Mouse (Mus musculus) heart, adult 11 months (tissue): Measurements from ENCODE around the gene Gm47995.
"Not testable (repeated sequence)": the region's sequence is repeated elsewhere in the genome, so short reads cannot be mapped to it uniquely, and the experiment has no call there.

Experiments
- DNase-seq: peaks from one replicate; pipeline ENCODE4 v3.0.0; 2022

Gene Gm47995

DNA sequence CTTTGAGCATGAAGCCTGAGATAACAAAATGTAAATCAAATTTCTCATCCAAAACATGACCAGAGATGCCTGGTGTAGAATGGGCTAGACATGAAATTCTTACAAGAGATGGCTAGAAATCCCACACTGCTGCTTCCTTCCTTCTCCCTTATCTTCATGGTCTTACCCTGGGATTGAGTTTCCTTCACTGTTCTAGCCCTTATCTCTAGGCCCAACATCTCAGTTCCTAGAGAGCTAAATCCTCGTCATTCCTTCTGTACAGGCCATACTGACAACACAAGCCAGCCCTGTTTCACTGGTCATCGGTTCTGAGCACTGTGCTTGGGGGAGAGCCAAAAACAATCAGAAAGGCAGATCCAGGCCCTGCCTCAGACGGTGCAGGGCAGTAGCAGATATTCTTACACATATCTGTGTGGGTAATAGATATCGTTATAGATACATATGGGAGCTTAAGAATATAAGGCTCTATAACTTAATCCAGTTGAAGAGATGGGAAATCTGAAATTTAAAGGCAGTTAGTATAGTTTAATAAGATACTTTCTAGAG, 11.3 kb upstream of the Gm47995 start:
- peak; percentile 16 for DNase-seq

DNA sequence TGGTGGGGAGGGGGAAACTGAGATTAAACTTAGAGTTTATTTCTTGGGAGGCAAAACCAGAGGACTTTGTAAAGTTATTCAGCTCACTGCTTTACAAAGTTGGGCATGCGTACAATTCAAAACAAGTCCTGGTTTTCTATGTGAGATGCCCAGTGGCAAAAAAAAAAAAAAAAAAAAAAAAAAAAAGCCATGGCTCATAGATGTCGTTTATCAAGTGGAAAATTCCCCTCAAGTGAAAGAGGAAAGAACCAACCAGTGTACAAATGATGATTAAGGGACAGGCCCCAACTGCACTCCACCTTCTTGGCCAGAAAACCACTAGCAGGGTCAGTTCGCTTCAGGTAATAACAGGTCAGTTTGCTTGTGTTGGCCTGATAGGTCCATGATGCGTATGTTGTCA, 9.8 kb upstream of the Gm47995 start:
- DNase-seq = no peak

DNA sequence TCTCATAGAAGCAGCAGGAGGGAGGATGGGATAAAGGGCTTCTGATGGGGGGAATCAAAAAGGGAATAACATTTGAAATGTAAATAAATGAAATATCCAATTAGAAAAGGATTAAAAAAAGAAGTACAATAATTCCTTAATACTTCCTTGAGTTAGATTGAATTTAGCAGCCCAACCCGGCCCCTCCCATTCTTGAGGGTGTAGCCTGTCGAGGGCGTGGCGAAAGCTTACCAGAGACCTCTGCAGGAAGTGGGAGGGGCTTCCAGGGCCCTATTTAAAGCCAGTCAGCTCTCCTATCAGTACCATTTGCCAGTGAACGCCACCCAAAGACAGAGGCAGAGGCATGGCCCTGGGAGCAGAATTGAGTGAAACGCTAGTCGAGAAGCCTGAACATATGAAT, 6.2 kb upstream of the Gm47995 start, which contains the start of gene Gm8947:
Gene Gm8947 (plus strand): TSS at position 302 of the 400 bp plus-strand sequence.
- DNase-seq = not testable (repeated sequence)

DNA sequence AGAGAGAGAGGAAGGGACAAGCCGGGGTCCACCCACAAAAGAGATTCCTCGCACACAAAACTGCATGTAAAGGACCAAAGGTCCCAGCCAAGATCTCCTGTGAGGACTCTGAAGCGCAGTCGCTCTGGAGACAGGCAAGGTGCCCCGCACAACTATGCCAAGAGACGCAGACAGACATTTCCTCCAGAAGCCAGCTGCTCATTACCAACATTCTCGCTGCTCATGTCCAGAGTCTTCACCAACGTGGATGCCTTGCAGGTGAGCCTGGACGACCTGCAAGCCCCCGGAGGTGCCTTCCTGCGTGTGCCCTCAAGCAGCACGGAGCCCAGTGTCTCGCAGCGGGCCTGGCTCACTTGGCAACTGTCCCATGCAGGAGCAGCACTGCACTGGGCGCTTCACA, 5.5 kb upstream of the Gm47995 start:
- peak; percentile 85 for DNase-seq

DNA sequence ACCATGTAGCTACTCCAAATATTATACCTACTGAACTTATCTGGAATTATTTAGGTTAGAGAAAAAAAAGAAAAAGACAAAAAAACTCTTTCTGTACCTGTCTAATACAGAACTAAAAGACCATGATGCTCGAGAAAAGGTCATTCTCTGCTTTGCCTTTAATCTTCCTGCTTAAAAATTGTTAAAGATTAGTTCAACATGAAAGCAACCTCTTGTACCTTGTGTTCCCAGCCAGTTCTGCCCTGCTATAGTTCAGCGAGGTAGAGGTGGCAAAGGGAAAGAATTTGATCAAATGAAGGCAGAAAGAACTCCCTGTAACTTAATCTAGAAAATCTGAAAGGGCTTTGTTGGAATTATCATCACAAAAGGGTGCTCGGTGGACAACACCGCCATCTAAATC, 2.3 kb upstream of the Gm47995 start:
- not testable (repeated sequence) for DNase-seq

DNA sequence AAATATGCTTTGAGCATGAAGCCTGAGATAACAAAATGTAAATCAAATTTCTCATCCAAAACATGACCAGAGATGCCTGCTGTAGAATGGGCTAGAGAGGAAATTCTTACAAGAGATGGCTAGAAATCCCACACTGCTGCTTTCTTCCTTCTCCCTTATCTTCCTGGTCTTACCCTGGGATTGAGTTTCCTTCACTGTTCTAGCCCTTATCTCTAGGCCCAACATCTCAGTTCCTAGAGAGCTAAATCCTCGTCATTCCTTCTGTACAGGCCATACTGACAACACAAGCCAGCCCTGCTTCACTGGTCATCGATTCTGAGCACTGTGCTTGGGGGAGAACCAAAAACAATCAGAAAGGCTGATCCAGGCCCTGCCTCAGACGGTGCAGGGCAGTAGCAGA, 1.6 kb upstream of the Gm47995 start:
- DNase-seq = not testable (repeated sequence)

DNA sequence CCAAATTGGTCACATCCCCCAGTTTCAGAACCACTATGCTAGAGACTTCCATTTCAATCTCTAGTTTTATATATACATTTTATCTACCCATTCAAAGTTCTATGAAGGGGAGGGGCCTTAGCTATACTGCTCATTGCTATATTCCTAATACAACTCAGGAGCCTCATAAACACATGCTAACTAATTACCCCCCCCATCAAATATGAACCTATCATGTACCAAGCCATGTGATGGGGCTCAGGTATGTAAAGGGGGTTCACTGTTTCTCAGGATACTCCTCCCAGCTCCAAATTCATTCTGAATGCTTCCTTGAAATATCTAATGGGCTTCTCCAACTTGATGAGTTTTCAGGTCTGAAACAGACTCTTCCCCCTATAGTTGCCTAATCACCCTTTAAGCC, 2.4 kb downstream of the Gm47995 start:
- not testable (repeated sequence) for DNase-seq

DNA sequence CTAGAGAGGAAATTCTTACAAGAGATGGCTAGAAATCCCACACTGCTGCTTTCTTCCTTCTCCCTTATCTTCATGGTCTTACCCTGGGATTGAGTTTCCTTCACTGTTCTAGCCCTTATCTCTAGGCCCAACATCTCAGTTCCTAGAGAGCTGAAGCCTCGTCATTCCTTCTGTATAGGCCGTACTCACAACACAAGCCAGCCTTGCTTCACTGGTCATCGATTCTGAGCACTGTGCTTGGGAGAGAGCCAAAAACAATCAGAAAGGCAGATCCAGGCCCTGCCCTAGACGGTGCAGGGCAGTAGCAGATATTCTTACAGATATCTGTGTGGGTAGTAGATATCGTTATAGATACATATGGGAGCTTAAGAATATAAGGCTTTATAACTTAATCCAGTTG, 4.5 kb downstream of the Gm47995 start:
- DNase-seq = not testable (repeated sequence)

DNA sequence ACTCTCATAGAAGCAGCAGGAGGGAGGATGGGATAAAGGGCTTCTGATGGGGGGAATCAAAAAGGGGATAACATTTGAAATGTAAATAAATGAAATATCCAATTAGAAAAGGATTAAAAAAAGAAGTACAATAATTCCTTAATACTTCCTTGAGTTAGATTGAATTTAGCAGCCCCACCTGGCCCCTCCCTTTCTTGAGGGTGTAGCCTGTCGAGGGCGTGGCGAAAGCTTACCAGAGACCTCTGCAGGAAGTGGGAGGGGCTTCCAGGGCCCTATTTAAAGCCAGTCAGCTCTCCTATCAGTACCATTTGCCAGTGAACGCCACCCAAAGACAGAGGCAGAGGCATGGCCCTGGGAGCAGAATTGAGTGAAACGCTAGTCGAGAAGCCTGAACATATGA, 5.6 kb downstream of the Gm47995 start, which contains the start of gene 3110040M04Rik:
Gene 3110040M04Rik (plus strand): TSS at position 304 of the 400 bp plus-strand sequence.
- DNase-seq = not testable (repeated sequence)

DNA sequence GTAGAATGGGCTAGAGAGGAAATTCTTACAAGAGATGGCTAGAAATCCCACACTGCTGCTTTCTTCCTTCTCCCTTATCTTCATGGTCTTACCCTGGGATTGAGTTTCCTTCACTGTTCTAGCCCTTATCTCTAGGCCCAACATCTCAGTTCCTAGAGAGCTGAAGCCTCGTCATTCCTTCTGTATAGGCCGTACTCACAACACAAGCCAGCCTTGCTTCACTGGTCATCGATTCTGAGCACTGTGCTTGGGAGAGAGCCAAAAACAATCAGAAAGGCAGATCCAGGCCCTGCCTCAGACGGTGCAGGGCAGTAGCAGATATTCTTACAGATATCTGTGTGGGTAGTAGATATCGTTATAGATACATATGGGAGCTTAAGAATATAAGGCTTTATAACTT, 10.2 kb downstream of the Gm47995 start:
- peak; percentile 17 for DNase-seq

DNA sequence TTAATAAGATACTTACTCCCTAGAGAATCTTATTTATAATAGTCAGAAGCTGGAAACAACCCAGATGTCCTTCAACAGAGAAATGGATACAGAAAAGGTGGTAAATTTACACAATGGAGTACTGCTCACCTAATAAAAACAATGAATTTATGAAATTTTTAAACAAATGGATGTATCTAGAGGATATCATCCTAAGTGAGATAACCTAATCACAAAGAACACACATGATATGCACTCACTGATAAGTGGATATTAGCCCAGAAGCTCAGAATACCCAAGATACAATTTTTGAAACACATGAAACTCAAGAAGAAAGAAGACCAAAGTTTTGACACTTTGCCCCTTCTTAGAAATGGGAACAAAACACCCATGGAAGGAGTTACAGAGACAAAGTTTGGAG, 10.7 kb downstream of the Gm47995 start:
- DNase-seq = not testable (repeated sequence)

DNA sequence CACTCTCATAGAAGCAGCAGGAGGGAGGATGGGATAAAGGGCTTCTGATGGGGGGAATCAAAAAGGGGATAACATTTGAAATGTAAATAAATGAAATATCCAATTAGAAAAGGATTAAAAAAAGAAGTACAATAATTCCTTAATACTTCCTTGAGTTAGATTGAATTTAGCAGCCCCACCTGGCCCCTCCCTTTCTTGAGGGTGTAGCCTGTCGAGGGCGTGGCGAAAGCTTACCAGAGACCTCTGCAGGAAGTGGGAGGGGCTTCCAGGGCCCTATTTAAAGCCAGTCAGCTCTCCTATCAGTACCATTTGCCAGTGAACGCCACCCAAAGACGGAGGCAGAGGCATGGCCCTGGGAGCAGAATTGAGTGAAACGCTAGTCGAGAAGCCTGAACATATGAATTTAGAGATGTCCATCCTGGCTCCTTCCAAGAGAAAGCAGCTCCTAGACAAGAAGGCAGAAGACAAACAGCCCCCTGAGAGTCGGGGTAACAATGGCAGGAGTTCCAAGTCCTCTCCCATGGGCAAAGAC, 11.6 kb downstream of the Gm47995 start, which contains the start of gene Gm47996:
Gene Gm47996 (plus strand): TSS at position 308 of the 532 bp plus-strand sequence.
- peak; percentile 90 for DNase-seq

DNA sequence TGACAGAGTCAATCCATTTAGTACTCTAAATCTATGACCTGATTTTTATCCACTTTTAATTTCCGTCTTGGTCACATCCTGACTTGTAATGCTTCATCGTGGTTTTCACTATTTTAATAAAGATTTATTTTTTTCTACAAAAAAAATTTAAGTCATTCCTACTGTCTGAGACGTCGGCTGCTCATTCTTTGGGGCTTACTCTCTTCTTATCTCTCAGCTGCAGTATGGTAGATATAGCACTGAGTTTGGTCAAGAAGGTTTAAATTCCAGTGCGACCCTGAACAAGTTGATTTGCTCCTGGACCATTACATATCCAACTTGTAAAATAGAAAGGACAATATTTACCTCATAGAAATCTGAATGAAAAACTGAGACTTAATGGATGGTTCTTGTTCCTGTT, 13.4 kb downstream of the Gm47995 start:
- DNase-seq = not testable (repeated sequence)

DNA sequence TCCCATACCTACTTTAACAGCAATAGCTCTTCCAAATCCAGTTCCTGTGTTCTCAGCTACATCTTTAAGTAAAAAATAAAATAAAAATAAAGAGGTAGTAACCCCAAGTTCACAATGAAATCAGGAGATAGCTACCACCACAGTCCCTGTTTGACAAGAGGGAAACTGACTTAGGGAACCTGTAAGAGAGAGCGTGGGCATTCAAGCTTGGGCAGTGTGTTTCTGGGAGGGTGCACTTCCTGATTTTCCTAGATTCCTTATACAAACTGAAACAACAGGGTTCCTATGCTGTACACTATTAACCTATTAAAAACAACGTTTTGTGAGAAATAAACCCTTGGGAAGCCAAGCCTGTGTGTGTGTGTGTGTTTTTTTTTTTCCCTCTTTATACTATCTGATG, 16.6 kb downstream of the Gm47995 start:
- DNase-seq = peak; percentile 43

DNA sequence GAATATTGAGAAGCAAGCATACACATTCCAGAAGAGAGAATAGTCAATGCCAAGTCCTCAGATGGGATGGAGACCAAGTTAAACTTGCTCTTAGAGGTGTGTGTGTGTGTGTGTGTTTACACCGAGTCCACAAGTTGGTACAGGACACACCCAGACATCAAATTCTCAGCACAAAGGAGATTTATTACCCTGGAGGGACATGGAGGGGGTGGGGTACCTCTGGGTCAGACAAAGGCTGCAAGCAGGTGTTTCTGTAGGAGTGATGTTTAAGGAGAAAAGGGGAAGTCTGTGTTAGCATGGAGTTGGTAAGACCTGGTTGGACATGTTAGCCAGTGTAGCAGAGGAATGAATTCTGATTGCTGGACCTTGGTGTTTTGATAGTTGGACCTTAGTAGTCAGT, 17.7 kb downstream of the Gm47995 start:
- peak; percentile 58 for DNase-seq

DNA sequence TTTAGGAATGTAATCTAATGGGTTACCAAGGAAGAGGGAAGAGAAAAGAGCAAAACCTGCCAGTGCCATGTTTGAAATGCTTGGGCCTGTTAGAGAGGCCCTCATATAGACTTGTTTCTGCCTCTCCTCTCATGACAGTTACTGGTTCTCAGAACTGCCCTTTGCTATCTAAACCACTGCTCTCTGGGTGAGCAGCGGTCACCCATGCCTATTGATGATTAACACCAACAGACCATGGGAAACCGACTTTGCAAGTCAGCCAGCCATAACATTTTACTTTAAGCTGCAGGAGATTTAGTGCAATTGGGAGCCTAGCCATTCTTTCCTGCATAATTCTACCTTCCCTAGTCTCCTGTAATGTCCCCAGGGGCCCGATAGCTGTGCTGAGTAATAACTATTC, 18.2 kb downstream of the Gm47995 start:
- peak; percentile 54 for DNase-seq

DNA sequence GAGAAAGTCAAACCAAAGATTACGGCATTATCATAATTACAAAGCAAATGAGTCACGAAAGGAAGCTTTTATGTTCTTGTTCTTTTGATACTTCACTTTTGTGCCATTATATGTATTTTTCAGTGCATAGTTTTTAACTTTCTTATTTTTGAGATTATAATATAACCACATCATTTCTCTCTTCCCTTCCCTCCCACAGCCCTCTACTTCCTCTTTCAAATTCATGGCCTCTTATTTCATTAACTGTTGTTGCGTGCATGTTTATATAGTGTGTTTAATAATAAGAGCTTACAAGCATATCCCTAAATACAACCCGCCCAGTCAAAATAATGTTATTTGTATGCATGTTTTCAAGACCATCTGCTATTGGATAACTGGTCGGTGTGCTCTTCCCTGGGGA, 20.8 kb downstream of the Gm47995 start:
- DNase-seq = no peak

DNA sequence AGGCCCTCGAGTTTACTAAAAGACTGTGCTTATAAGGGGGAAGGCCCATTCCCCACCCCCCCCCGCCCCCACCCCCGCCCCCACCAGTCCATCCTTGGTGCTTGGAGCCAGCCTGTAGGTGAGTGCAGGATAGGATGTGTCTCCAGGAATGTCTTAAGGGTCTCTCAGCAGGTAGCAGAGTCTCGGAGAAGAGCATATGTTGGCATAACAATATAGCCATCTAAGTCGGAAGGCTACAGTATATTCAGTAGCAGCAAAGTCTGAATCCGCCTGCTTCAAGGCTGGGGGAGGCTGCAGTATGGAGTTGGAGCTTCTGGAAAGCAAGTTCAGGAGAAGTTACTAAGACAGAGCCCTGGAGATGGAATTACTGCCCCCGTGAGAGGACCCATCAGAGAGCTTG, 21.9 kb downstream of the Gm47995 start:
- peak; percentile 39 for DNase-seq

DNA sequence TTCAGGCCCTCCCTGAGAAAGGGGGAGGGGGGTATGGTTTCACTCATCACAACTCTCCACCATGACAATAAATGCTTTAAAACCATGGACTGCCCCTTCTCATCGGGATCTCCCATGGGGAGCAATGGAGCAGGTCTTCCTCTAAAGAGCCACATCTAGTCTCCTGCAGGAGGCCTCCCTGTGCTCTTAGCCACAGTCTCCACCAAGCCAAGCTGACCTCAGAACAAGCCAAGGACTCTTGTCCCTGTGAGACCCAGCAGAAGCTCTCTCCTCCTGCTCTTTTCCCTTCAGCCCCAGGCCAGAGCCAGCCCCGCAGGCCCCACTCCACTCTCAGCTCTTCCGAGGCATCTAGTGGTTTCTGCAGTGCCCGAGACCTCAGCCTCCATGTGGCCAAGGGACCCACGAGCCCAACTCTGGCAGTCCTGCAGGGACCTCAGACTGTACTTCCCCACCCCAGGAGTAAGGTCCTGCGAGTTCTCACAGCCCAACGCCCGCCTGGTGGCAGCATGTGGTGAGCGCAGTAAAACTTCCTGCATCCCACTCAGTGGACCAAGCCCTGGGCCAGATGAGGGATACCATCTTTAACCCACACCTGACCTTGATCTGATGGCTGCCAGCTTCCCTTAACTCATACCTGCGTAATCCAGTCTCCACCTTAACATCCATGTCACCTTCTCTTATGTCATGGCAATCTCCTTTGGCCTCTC, 24.5 kb downstream of the Gm47995 start:
- peak; percentile 79 for DNase-seq

DNA sequence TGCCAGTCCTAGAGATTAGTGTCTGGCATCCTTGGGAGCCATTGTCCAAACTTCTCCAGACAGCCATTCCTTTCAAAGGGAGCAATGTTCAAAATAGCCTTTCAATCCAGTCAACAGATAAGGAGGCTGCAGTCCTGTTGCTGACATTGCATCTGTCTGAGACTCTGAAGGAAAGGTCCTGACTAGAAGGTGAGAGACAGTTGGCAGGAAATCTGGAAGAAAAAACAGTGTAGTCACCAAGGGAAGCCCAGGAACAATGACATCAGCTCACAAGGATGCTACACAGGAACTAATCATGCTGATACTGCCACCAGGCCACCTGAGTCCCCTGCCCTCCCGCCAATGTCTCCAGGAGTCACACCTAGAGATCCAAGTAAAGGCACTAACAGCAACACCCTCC, 25.1 kb downstream of the Gm47995 start:
- DNase-seq = peak; percentile 39

DNA sequence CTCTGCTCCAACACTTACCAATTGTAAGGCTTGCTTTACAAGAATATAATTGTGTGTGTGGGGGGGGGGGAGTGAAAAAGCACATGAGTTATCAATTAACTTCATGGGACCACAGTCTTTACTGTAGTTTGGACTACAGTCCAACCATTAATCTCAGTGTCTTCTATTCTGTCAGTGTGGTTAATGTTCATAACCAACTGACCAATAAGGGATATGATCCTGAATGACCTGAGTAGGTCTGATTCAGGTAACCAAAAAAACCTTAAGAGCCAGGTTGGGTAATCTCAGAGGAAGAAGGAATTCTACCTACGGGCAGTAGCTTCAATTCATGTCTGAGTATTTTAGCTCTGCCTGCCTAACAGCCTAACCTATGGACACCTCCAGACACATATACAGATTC, 26.3 kb downstream of the Gm47995 start:
- no peak for DNase-seq

DNA sequence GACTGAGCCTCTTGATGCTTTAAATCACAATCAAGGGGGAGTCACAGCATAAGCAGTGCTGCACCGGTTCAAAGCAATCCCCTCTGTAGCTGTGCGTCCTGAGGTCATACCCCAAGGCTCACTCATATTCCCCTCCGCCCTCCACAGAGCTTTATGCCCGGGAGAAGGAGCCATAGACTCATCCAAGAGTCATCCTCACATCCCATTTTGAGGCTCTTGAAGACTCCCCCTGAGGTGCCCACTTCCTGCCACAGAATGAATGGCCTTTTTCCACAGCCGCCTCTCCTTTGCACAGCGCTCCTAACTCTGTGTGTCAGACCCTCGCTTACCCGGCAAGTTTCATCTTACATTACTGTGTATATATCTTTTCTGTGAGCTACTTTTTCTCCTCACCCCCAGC, 29.3 kb downstream of the Gm47995 start:
- peak; percentile 55 for DNase-seq

DNA sequence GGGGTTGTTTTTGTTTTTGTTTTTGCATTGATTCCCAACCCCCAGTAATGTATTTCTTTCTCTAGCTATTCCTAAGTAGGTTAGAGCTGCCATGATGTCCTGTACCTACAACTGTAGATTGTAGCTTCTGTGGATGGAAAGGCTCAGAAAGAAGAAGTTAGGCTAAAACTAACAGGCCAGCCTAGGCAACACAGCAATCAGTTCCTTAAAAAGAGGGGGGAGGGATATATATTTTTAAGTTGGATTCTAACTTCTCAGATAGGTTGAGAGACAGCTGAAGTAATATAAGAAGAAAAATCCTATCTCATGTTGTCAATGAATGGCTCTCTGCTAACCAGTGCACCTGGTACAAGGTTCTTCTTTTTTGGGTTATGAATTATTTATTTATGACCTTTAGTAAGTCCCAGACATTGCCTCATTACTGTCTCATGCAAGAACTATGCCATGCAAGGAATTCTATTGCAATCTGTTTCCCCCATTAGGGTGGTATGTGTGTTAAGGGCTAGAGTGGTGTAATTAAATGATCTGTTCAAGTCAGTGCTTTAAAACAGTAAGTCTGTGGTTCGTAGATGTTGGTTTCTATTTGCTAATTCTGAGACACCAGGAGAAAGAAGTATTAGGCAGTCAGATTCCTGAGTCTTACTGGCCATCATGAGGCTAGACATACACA, 30.2 kb downstream of the Gm47995 start:
- peak; percentile 22 for DNase-seq

DNA sequence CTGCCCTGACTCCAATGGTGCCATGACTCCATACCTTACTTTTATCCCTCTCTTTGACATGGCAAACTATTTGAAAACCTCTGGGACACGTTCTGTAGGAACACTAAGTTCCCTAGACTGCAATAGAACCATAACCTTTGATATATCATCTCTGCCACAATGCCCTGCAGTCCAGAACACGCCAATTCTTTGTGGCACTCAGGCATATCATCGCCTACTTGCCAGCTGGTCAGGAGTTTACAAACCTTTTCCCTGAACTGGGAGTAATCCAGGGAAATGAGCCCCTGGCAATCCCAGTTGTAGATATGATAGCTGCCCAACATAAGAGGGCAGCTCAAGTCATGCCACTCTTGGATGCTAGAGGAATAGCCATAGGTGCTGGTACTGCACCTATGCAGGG, 34.1 kb downstream of the Gm47995 start:
- no peak for DNase-seq
